Mouse (Mus musculus): Measurements from ENCODE around the gene Wnk2.

Wnk2 gene

DNA sequence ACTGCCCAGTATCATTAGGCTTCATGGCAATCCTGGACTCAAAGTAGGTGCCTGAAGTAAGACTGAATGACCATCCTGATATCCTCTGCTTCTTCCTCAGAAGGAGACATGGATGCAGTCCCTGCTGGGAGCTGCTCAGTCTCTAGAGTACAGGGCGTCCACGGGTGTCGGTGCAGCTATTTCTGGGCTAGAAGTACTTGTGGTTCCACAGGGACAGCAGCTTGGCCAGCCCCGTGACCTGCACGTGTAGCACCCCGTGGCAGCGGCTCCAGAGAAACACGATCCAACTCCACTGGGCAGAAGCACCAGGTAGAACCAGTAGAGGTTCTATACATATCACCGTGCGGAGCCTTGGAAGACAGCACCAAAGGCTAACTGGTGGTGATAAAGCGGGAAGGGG is 13.3 kb downstream of the Wnk2 start:
- no peak for DNase-seq

DNA sequence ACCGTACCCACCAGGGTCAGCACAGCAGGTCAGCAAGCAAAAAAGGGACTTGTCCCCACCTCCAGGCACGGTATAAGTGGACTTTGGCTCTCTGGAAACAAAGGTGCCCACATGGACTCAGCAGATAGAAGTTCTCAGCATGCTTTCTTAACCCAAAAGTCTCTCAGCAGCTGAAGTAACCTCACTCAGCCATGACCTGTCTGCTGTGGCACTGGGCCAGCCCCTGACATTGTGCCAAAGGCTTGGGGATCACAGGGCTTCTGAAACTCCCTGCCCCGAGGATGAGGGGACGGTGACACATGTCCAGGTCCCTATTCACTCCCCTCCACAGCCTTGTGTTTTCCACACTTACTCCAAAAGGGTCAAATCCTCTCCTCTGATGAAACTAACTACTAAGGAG is 14.7 kb downstream of the Wnk2 start:
- DNase-seq: peak; percentile 85

DNA sequence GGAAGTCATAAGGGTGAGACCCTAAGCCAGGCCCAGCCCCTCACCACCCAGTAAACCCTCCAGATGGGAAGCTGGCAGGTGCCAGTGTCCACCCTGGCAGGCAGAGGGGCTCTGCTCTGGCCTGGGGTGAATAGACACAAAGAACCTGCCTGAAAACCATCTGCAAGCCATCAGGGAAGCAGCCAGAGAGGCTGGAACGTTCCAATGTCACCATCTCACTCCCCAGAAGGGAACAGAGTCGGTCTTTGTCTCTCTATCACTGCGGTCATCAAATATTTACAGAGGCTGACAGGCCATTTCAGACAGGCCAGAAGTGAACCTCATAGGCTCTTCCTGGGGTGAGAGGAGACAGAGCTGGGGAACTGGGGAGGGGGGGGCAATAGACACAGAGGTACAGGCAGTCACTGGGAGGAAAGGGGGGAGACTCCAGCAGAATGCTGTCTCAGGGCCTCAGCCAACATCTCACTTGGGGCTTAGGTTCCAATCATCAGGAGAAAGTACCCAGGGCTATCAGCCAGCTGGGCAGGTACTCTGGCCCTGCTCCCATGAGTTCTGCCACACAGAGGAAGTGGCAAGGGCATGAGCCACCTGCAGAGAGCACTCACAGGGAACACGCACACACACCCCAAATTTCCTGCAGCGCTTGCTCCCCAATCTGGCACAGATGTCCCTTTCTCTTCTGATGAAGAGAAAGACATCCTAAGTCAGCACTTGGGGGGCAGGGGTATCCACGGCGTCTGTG is 15.7 kb downstream of the Wnk2 start:
- DNase-seq: no peak

DNA sequence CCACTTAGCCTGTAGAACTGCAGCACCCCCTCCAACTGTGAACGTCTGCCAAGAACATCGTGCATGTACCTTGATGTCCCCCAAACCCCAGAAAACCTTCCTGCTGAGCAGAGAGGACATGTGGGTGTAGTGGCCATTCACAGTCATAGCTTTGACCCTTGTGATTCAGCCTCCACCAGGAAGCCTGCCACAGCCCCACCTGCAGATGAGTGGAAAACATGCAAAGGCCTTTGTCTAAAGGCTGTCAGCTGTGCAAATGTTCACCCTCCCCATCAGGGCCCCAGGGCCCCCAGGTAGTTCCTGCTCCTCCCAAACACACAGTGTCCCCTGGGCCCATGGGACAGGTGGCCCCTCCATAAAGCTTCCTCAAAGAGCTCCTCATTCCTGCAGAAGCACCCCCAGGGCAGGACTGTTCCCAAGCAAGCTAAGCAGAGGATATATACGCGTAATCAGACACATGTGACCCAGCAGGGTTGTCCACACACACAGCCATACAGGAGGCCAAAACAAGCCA is 16.4 kb downstream of the Wnk2 start:
- no peak for DNase-seq

DNA sequence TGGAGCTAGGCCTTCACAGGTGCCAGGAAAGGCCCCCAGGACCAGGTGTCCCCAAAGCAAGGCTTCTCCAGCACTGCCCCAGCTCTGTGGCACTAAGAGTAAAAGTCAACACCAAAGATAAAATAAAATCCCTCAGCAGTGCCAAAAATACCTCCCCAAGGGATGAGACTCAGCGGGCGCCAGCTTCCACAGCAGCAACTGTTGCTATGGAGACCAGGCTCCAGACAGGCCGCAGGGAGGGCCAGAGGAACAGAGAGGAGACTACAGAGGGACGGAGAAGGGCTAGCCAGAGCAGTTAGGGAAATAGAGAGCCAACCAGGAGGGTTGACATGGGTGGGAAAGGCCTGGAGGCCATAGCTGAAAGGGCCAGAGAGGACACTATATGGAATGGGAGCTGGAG is 18.0 kb downstream of the Wnk2 start:
- DNase-seq: no peak

DNA sequence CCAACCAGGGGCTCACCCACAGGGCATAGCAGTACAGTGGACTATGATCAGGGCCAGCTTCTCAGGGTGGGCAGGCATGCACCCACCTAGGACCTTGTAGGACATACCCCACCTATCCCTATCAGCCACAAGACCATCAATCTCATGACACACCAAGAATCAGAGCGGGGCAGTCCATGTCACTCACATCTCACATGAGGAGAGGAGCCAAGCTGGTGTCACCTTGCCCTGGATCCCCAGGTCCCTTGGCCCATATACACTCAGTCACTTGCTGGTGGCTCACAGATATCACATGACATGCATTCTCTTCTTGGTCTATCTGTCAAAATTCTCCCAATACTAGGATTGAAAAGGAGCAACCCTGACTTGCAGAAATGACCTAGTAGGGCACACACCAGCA is 18.7 kb downstream of the Wnk2 start:
- no peak for DNase-seq

DNA sequence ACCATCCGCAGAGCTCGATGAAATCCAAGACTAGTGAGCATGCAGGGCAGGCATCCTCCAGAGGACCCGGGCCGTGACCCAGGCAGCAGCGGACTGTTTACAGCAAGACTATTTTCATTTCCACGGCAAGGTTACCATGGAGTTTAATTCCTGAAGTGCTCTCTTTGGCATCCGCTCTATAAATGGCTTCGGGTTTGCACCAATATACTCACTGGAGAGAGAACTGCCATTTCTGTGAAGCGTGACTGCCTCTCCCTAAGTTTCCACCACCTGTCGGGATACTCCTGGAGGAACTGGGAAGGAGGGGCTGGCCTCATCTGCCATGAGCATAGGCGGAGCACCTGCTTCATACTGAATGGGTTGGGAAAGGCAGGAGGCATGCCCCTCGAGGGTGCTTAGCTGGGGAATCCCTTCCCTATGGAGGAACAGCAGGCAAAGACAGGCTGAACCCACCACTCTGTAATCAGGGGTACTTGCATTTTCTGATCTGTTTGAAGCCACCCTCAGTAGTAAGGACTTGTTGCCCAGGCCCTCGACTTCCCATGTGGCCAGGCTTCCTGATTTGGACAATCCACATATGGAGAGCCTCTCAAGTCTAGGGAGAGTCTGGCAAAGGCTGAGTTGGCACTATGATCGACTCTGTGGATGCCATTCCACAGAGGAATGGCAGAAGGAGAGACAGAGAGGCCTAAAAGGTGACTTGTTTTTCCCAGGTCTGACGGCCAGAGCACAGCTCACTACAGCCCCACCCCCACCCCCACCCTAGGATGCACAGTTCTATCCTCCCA is 19.8 kb downstream of the Wnk2 start:
- DNase-seq: no peak

DNA sequence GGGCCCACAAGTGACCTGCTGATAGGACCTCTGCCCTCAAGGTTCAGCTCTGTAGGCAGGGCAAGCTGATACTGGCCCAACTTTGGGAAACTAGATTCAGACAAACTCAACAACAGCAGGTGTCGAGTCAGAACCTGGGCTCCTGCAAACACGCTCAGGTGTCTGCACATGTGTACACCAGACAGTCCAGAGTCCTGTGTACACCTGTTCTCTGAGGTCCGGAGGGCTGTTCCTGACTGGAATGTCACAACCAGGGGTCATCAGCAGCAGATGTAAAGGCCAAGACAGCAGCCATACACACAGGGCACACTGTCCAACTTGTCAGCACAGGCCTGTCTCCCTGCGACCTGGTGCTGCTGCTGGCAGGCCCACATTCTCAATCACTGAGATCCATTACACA is 25.7 kb downstream of the Wnk2 start:
- no peak for DNase-seq

DNA sequence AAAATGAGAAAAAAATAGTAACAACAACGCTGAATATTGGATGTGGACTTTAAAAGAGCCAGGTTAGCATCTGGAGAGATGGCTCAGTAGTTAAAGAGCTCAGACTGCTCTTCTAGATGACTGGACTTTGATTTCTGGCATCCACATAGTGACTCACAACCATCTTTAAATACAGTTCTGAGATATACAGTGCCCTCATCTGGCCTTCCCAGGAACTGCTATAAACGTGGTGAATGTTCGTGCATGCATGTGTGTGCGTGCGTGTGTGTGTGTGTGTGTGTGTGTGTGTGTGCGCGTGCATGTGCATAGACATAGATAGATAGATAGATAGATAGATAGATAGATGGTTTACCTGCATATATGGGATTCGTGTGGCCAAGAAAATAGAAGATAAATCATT is 30.3 kb downstream of the Wnk2 start:
- no peak for DNase-seq

DNA sequence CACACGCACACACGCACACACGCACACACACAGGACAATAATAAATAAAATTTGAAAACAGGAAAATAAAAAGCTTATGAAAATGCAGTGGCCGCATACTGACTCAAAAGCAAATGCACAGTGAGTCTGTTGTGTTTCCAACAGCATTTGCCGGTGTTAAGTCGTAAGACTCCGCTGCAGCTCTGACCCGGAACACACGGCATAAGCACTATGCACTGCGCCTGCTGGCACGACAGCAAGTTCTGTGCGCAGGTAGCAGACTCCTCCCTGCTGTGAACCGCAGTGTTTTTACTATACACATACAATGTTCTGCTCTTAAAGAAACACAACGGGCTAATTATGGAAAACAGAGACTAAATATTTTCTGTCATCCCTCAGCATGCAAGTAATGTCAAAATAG is 32.9 kb downstream of the Wnk2 start:
- no peak for DNase-seq

DNA sequence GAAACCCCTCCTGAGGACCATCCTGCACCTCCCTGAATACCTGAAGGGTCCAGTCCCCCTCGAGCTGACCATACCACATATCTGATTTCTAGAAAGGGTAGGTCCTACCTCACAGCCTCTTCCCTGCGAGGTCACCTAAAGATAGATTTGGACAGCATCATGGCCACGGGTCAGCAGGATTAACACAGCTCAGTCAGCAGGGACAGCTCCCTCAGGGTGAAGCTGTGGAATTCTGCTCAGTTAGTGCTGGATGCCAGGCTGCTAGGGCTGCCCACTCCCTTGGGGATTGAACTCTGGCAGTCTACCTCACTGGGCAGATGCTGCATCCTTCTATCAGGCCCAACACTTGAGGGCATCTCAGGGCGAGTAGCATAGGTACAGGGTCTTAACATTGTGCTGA is 33.7 kb downstream of the Wnk2 start:
- no peak for DNase-seq

DNA sequence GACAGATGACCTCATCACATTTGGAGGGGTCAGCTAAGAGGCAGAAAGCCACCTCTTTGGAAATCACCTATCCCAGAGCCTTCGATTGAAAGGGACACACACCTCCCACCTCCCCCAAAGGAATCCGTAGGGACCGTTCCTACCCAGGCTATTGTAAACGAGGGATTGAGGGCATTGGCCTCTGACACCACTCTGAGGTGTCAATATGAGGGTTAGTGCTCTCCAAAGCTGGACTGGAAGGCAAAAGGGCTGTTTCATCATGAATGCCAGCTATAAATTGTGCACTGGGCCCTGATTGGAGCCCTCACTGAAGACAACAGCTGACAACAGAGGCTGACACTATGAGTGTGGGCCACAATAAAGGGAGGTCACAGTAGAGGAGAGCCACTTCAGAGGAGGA is 34.5 kb downstream of the Wnk2 start:
- DNase-seq: no peak

DNA sequence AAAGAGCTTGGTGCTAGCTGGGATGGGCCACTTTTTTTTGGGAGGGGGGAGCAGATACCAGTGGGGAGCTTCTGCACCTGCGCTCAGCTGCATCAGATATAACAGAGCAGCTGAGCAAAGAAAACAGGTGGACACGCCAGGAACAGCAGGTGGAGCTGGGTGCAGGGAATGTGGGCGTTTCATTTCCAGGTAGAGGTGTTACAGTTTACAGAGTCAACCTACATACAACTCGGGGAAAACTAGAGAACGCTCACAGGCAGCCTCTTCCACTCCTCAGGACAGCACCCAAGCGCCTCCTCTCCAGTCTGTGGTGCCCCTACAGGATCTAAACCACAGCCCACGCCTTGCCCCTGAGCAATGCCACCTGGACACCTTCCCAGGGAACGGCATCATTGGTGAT is 35.2 kb downstream of the Wnk2 start:
- no peak for DNase-seq

DNA sequence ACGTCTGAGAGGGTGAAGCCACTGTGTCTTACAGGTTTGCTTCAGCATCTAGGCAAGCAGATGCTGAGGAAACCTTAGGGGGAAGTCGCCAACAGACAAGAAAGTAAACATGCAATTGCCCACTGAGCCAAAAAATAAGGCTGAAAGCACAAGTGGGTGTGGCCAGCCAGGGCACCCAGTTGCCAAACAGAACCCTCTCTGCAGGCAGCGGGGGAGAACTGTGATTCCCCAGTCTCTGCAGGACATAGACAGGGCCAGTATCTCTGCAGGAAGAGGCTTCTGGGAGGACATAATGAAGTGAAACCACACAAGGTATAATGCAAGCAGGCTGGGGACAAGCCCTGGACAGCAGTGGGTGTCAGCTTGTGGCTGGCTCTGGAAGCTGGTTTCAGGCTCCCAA is 38.1 kb downstream of the Wnk2 start:
- no peak for DNase-seq

DNA sequence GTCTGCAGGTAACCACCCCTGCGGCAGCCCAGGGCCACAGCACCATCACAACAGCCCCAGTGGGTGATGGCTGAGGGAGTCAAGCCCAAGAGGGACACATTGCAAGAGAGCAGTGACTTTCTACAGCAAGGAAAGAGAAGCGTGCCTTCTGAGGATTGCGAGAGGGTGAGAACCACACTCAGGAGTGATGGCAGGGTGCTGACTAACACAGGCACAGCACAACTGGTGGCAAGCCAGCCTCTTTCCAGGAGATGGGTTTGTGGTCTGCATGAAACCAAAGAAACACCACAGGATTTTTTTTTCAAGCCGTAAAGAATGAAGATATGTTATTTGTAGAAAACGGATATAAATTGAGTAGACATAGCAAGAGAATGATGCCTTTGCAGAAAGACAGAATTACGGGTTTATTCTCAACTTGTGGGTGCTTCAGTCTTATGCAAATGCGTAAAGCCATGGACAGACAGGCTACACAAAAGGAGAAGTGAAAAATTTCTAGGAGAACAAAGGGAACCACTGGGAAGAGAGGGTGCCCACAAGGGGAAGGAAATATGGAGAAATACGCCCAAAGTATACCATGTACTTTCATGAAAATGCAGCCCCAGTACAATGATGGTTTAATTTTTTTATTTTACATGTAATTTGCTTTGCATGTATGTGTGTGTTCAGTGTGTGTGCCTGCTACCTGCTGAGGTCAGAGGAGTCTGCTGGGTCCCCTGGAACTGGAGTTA is 39.5 kb downstream of the Wnk2 start:
- DNase-seq: no peak

DNA sequence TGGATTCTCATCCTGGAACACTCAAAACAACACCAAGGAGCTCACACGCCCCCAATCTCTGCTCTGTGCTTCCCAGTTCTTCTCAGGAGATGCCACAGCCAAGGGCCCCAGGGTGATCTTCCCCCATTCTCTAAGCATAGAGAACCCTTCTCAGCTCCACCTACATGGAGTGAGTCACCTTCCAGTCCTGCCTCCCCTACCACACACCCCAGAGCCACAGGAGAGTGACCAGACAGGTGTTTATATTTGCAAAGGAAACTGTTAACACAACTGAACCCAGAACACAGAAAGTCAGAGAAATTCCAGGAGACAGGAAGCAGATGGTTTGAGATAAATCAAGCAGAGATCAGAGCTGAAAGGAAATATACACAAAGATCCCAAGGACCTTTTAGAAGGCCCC is 43.9 kb downstream of the Wnk2 start:
- no peak for DNase-seq

DNA sequence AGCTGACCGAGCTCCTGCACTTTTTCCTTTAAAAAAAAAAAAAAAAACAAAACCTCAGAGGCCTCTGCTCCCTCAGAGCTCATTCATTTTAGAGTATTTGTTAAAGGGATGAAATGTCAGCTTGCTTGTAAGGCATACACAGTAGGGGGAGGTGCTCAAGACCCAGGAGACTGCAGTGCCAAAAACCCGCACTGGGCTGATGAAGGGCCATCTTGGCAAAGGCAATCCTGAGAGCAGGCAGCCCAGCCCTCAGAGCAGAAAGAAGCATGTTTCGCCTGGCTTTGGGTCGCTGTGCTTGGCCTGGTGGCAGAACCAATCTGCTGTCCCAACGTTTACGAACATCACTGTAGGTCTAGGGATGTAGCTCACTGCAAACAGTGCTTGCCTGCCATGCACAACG is 44.6 kb downstream of the Wnk2 start:
- no peak for DNase-seq

DNA sequence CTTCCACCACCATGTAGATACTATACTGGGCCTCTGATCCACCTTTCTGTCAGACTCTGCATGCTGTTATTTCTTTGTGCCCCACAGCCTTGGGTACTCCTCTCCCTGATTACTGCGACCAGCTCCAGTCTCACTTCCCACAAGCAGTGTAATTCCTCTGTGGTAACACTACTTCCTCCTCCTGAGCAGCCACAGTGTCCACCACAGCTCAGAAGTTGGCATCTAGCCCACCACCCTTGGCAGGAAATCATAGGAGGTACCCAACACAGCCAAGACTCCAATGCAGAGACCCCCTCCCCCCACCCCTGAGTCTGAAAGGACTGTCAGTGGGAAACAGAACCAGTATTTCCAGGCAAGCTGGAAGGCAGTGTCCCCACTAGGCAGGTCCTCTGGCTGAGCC is 47.4 kb downstream of the Wnk2 start:
- DNase-seq: peak; percentile 71

DNA sequence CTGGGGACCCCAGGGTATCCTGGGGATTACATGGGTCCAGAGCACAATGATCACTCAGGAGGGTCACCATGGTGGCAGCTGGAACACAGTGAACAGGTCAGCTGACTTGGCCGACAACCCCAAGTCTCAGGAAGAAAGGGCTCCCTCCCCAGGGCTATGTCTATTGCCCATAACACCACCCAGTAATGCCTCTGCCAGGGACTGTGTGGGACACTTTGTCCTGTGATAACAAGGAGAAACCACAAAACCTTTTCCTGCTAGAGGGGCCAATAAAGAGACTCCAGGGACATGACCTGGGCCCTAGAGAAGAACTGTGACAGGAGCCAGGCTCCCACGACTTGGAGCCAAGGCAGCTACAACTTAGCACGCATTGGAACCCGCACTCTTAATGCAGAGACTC is 51.0 kb downstream of the Wnk2 start:
- no peak for DNase-seq

DNA sequence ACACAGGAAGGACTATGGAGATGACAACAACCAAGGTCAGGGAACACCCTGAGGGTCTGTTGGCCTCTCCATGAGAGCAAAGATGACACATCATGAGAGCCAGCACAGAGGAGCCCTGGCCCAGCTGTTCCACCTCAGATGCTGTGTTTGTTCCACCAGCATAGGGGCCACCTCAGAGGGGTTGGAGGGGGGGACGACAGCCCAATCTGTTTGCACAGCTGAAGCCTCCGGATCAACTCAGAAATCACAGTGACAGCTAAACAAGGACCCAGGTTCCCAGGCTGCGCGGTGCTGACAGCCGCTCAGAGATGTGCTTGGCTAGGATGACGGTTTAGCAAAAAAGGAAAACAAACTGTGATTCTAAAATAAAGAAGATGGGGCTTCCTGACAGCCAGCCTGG is 53.1 kb downstream of the Wnk2 start:
- no peak for DNase-seq

DNA sequence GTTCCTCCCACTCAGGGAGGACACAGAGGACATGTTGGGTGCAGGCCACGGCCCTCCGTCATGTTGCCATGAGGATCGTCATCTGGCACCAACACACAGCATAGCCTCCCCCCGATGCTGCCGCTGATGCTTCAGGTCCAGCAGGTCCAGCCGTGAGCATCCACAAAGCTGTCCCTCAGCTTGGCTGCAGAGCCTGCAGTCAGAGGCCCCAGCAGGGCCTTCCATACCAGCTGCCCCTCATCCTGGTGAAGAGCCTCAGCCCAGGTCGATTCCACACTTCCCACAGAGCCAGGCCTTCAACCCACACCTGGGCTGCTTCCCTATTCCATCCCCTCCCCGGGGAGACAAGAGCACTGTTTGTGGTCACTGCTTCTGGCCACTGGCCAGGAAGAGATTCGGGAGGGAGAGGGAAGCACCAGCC is 54.3 kb downstream of the Wnk2 start:
- peak; percentile 20 for DNase-seq

DNA sequence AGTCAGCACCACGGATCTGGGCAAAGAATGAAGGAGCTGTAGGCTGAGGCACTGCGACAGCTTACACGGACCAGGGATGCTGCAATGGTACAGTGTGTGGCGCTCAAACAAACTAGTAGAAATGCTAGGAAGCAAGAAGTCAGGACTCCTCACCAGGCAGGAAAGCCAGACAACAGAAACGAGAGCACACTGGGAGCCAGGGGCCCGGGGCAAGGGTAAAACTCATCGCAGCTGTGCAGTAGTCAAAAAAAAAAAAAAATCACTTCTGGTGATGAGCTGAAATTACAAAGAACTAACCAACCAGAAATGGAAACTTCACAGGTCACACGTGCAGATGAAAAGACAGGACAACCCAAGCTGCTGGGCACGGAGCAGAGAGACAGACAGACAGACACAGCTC is 55.2 kb downstream of the Wnk2 start:
- DNase-seq: no peak

DNA sequence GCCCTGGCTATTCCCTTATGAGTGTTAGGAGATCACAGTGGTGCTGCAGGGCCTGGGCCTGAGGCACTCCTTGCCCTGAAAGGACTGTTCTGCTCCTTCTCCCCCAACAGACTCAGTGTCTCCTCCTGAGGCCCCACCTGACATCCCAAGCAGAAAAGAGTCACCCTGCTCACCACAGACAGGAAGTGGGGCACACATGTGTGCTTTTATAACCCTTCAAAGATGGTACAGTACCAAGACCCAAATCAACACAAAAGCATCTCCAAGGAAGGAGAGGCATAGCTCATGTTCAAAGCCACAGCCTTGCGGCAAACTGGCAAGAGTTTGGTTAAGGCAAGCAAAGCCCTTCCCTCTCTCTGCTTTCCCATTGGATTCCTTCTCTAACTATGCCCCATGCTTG is 57.6 kb downstream of the Wnk2 start:
- no peak for DNase-seq

DNA sequence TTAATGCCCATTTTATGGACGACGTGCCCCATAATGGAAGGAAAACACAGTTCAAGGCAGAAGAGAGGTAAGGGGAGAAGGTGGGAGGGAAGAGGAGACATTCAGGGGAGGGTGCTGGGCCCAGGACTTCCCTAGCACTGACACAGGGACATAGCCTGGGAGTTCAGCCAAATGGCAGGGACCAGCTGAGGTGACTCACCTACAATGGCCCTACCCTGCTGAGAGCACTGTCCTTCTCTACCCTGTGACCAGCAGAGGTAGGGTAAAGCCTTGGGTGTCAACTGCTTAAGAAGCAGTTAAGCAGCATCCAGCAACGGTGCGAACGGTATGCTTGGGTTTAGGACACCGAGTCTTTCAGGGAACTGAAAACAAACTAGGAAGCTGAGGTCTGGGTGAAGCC is 58.9 kb downstream of the Wnk2 start:
- no peak for DNase-seq

All from kidney, postnatal 10 days (tissue).